Mouse (Mus musculus) cerebellum, adult 2 months (tissue): Measurements from ENCODE around the gene Tbc1d16. TPM values are rescaled to one million over a fixed set of nuclear protein-coding genes. Genes with fewer than 3 reads are reported as not detected.

Experiments
- DNase-seq, 2 experiments: peaks; one replicate each; pipeline ENCODE4 v3.0.0; 2021
- H3K27ac ChIP-seq: fragments of 200-500 bp; 2 replicates; pipeline ENCODE4 v1.5.1; 2012; ENCODE audit warnings: low read length, control low read depth, inconsistent platforms; ENCODE audit not compliant: insufficient read depth
- H3K27me3 ChIP-seq: fragments of 200-500 bp; 2 replicates; pipeline ENCODE4 v1.6.1; 2012; ENCODE audit warnings: inconsistent platforms, mild to moderate bottlenecking, low read length, moderate library complexity; ENCODE audit not compliant: control insufficient read depth, insufficient read depth
- H3K4me1 ChIP-seq: fragments of 200-500 bp; 2 replicates; pipeline ENCODE4 v1.6.1; 2011; ENCODE audit warnings: low read length; ENCODE audit not compliant: control insufficient read depth, insufficient read depth
- H3K4me3 ChIP-seq: fragments of 200-500 bp; replicated peaks from 2 replicates; pipeline ENCODE3; 2011; ENCODE audit warnings: mild to moderate bottlenecking, low read depth, low read length, control low read depth; ENCODE audit not compliant: insufficient read depth
- CTCF ChIP-seq: fragments of 200-500 bp; IDR thresholded peaks from 2 replicates; pipeline ENCODE4 v1.5.1; 2011; ENCODE audit warnings: low read depth, mild to moderate bottlenecking, control low read depth, low read length, moderate library complexity, borderline replicate concordance; ENCODE audit not compliant: insufficient read depth
- POLR2A ChIP-seq: fragments of 200-500 bp; IDR thresholded peaks from 2 replicates; pipeline ENCODE4 v1.6.1; 2011; ENCODE audit warnings: low read length, control low read depth, borderline replicate concordance; ENCODE audit not compliant: insufficient read depth
- WGBS: fragments of 180-500 bp; shearing (Covaris S2); methylation state at CpG from one replicate; pipeline ENCODE4 v1.1.7; 2018; 5-methylcytosine and 5-hydroxymethylcytosine counted together
- polyA plus RNA-seq: library from polyadenylated mRNA; depleted of rRNA; stranded (reverse); fragments of >200 nt; gene quantifications from 2 replicates; pipeline ENCODE4 v1.2.3, GENCODE M21; 2012

The Tbc1d16 gene
- polyA plus RNA-seq, 1 experiment = 32.5 TPM

GRCm38 (mm10) chr11:119197618-119198563 lies 30.4 kb downstream of the Tbc1d16 start:
- peak in 1 of 2 experiments; percentile 91 for DNase-seq
- H3K4me1 ChIP-seq = peaks cover 23% of the 10 kb centered on the region
- H3K27ac ChIP-seq = peak overlapping the region; percentile 62
- WGBS = 35% methylated on average over 18 of the region's 18 CpGs
- H3K4me3 ChIP-seq = no peak overlapping the region
- TF ChIP-seq CTCF = no peak
- no peak for TF ChIP-seq POLR2A
- H3K27me3 ChIP-seq = no peaks in the 10 kb centered on the region

- H3K4me1 ChIP-seq = peaks cover 26% of the 10 kb centered on the region
- 73% methylated on average over 9 of the region's 9 CpGs for WGBS
- H3K27me3 ChIP-seq = no peaks in the 10 kb centered on the region
- no peak overlapping the region for H3K4me3 ChIP-seq
- H3K27ac ChIP-seq = no peak overlapping the region
- TF ChIP-seq CTCF = no peak
- no peak for TF ChIP-seq POLR2A
- DNase-seq = no peak
These were observed 35.7 kb downstream of the Tbc1d16 start for GRCm38 (mm10) chr11:119192605-119193004.

- 57% methylated on average over 5 of the region's 5 CpGs for WGBS
- DNase-seq = no peak
- Histone ChIP-seq H3K4me3 (no peak overlapping the region), H3K27ac (no peak overlapping the region), H3K4me1 (peaks cover 27% of the 10 kb centered on the region), H3K27me3 (no peaks in the 10 kb centered on the region)
- TF ChIP-seq POLR2A = no peak
- TF ChIP-seq CTCF = no peak
These were observed 36.1 kb downstream of the Tbc1d16 start for GRCm38 (mm10) chr11:119192176-119192575.

GRCm38 (mm10) chr11:119191606-119192081 lies 36.7 kb downstream of the Tbc1d16 start:
- H3K27ac ChIP-seq = no peak overlapping the region
- WGBS = 63% methylated on average over 9 of the region's 9 CpGs
- H3K4me3 ChIP-seq = no peak overlapping the region
- H3K4me1 ChIP-seq = peaks cover 30% of the 10 kb centered on the region
- no peaks in the 10 kb centered on the region for H3K27me3 ChIP-seq
- no peak for TF ChIP-seq CTCF
- TF ChIP-seq POLR2A = no peak
- no peak for DNase-seq

- H3K4me3 ChIP-seq = no peak overlapping the region
- no peaks in the 10 kb centered on the region for H3K27me3 ChIP-seq
- WGBS = 25% methylated on average over 11 of the region's 11 CpGs
- H3K27ac ChIP-seq = no peak overlapping the region
- peak; percentile 75 to 77 for DNase-seq
- peaks cover 33% of the 10 kb centered on the region for H3K4me1 ChIP-seq
- peak; percentile 86 for TF ChIP-seq CTCF
- TF ChIP-seq POLR2A = no peak
These were observed 37.8 kb downstream of the Tbc1d16 start for GRCm38 (mm10) chr11:119190498-119190897.

- no peak overlapping the region for H3K4me3 ChIP-seq
- no peak overlapping the region for H3K27ac ChIP-seq
- H3K4me1 ChIP-seq = peaks cover 33% of the 10 kb centered on the region
- H3K27me3 ChIP-seq = no peaks in the 10 kb centered on the region
- WGBS = 97% methylated on average over 3 of the region's 3 CpGs
- no peak for DNase-seq
- no peak for TF ChIP-seq CTCF
- no peak for TF ChIP-seq POLR2A
These were observed 39.0 kb downstream of the Tbc1d16 start for GRCm38 (mm10) chr11:119189319-119189718.

GRCm38 (mm10) chr11:119188389-119188788 lies 39.9 kb downstream of the Tbc1d16 start:
- DNase-seq = no peak
- TF ChIP-seq POLR2A (no peak), CTCF (no peak)
- peaks cover 41% of the 10 kb centered on the region for H3K4me1 ChIP-seq
- no peak overlapping the region for H3K4me3 ChIP-seq
- H3K27me3 ChIP-seq = no peaks in the 10 kb centered on the region
- no peak overlapping the region for H3K27ac ChIP-seq
- 54% methylated on average over 6 of the region's 6 CpGs for WGBS

- Histone ChIP-seq H3K27ac (no peak overlapping the region), H3K4me1 (peaks cover 44% of the 10 kb centered on the region), H3K27me3 (no peaks in the 10 kb centered on the region), H3K4me3 (no peak overlapping the region)
- WGBS = 14% methylated on average over 10 of the region's 10 CpGs
- DNase-seq = peak in 1 of 2 experiments; percentile 64
- TF ChIP-seq CTCF = no peak
- TF ChIP-seq POLR2A = no peak
These were observed 40.5 kb downstream of the Tbc1d16 start for GRCm38 (mm10) chr11:119187800-119188197.
